Mouse (Mus musculus) neutrophil, adult 59 days (primary cell): ENCODE measurements around the gene Asic1. TPM values are rescaled to one million over a fixed set of nuclear protein-coding genes. Genes with fewer than 3 reads are reported as not detected.

Experiments used
- total RNA-seq, 2 experiments: library from RNA; stranded (reverse); gene quantifications; 1 replicate in 1 of 2; 2 replicates in 1 of 2; pipeline ENCODE4 v1.2.4; 2023

The Asic1 gene
- total RNA-seq, result not detected

DNA sequence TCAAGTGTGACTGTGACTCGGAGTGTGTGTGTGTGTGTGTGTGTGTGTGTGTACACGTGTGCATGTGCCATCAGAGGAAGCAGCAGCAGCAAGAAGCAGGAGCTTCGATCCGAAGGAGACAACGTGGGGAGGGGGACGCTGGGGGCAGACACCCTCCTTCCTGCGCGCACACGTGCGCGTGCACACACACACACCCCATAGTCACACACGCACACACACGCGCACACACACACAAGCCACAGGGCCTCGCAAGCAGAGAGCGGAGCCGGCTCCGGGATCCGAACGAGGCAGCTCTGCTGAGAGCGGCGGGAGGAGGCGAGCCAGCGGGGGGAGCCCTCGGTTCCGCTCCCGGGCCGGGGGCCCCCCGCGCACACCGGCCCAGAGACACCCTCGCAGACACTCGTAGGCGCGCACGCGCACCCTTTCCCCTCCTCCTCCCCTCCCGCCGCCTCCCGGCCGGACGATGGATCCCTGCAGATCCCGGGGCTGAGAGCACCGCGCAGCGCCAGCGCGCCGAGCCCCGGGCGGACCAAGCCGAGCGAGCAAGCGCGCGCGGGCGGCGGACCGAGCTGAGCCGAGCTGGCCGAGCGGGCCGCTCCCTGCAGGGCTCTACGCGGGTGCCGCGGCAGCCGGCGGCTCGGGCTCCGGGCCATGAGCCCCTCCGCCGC lies at the start of gene Asic1:
Gene Asic1 (plus strand): TSS at position 215 of the 668 bp plus-strand sequence.

DNA sequence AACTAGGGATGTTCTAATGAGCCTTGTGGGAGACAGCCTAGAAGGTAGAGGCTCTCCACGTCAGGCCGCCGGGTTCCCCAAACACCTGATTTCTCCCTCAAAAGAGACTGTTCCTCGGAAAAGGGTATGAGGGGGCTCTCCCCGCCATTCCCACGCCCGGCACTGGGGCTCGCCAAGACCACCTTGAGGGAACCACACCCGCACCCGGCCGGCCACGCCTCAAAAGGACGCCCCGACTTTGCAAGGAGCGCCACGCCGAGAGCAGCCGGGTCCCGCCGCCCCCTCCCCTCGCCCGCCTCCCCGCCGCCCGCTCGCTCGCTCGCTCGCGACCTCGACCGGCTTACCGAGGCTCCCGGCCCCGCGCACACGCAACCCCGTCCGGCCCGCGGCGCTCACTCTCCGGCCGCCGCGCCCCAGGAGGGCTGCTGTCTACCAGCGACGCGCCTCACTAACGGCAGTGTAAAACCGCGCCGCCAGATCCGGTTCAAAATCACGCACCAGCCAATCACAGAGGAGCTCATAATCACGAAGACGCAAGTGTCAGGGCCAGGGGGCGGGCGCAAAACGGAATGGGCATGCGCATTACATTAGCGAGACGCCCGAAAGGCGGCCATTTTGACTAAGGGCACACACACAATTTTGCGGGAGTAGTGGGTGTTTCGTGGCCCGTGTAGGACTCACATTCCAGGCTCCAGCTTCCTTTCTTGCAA lies 18.9 kb upstream of the Asic1 start, which contains the start of gene Racgap1:
Gene Racgap1 (minus strand): TSS at position 494 of the 710 bp plus-strand sequence.

DNA sequence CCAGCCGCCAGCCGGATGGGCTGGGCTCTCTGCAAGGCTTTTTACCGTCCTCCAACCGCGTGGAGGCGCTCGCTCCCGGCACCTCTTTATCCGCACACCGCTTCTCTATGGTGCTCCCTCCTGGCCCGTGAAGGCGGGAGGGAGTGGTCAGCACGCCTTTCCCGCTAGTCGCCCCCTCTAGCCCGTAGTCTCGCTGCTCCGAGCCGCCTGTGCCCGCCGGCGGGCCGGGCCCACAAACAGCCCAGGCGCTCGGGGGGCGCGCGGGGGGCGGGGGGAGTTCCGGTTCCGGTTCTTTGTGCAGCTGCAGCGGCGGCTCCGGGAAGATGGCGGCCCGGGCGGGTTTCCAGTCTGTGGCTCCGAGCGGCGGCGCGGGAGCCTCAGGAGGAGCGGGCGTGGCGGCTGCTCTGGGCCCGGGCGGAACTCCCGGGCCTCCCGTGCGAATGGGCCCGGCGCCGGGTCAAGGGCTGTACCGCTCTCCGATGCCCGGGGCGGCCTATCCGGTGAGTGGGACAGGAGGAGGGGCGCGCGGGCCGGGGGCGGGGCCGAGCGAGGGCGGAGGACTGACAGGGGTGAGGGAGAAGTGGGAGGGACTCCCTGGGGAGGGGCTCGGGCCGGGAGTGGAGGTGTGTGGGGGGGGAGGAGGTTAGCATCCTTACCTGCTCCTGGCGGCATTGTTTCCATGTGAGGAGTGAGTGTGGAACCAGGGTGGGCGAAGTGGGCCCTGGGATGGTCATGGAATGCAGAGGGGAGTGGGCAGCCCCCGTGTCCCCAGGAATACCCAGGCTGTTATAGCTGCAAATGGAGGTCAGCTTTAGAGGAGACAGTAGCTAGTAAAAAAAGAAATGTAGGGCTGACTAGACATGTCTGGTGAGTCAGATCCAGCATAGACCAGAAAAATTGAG lies 32.1 kb downstream of the Asic1 start, which contains the start of gene Smarcd1:
Gene Smarcd1 (plus strand): TSS at position 131 of the 902 bp plus-strand sequence.

DNA sequence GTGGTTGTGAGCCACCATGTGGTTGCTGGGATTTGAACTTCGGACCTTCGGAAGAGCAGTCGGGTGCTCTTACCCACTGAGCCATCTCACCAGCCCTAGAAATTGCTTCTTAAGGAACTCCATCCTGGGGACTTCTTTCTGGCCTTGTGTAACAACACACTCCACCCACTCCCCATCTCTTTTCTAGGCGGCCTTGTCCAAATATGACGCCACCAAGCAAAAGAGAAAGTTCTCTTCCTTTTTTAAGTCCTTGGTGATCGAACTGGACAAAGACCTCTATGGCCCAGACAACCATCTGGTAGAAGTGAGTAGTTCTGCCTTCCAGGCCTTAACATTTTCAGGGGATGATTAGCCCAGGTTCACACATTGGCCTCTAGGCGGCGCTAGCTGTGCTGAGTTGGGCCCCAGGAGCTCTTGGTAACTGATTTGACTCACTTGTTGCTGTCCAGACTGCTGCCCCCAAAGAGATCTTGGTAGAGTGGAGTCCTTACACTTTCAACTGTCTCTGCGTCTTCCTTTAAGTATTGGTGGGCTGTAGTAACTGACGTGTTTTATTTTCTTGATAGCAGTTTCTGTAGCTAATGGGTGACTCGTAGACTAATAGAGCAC lies 35.4 kb downstream of the Asic1 start, which contains the start of gene Gm17349:
Gene Gm17349 (minus strand): TSS at position 51 of the 609 bp plus-strand sequence.

DNA sequence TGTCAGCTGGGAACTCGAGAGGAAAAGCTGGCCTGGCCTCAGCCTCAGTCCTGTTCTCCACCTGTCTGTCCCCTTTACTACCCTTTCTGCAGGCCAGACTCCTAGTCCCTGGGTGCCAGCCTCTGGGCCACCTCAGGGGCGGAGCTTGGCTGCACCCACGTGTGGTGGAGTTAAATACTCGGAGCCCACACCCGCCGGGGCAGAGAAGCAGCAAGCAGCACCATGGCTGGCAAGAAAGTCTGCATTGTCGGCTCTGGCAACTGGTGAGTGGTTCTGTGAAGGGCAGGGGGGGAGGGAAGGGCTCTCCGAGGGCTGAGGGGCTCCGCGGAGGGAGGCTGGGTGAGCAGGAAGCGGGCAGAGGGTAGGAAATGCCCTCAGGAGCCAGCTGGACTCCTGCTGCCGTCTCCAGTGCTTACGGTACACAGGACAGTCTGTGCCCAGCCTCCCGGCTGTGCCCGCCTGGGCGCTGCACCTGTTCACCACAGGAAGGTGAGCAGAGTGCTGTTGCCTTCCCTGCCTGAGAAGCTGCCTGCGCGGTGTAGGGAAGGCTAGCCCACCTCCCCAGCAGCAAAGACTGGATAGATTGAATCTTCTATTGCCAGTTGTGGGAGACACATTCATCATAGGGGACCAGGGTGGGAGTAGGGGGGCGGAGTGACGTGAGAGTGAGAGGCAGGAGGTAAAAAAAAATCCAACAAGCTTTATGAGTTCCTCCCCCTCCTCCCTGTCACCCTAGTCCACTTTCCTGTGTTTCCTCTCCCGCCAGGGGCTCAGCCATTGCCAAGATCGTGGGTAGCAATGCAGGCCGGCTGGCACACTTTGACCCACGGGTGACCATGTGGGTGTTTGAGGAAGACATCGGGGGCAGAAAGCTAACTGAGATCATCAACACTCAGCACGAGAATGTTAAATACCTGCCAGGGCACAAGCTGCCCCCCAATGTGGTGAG lies 47.5 kb downstream of the Asic1 start, which contains the start of gene Gpd1:
Gene Gpd1 (plus strand): TSS at position 130 of the 949 bp plus-strand sequence.

DNA sequence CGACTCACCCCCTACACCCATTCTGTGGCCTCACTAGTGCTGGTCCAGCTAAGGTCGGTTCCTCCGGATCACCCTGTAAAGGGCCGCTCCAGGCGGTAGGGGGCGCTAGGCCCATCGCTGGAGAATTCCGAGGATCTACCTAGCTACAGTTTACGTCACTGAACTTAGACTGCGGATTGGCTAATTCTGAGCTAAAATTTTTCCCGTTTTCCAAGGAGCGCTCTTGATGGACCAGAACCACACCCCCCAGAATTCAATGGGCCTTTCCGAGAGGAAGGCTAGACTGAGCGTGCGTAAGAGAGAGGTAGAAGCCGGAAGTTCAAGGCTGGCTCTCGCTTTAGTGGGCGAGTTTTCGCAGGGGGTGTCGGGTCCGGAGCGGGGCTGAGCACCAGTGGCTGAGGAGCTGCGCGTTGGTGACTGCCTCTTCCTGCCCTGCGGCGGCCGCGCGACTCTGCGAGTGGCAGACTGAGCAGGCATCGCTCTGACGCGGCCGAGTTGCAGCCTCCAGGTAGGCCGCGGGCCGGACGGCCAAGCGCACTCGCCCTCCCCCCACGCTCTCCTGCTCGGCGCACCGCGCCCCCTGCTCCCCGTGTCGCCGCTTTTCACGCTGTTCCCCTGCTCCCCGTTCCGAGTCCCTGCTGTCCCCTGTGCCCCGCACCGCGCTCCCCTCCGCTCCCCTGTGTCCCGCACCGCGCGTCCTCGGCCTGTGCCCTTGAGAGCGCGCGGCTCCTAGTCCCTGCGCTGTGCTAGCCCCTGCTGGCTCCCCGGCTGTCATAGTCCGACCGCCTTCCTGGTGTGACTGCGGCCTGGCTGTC lies 55.4 kb downstream of the Asic1 start, which contains the start of gene Cox14:
Gene Cox14 (plus strand): TSS at position 278 of the 815 bp plus-strand sequence.

Other genes with a start within 250 kb of the Asic1 start
- 1 to 10 TPM; 2.6 to 3.2 TPM for gene Nckap5l, start 212.6 kb upstream of the Asic1 start, total RNA-seq
- gene Bcdin3d, start 195.6 kb upstream of the Asic1 start, total RNA-seq, result 1 to 10 TPM; 5.5 to 8.2 TPM
- gene Faim2, start 142.2 kb upstream of the Asic1 start, total RNA-seq, result 1 to 10 TPM; 1.2 to 2.3 TPM
- not detected for gene Aqp2, start 91.3 kb upstream of the Asic1 start, total RNA-seq
- not detected for gene Aqp5, start 79.6 kb upstream of the Asic1 start, total RNA-seq
- not detected for gene Aqp6, start 69.0 kb upstream of the Asic1 start, total RNA-seq
- gene Racgap1, start 18.7 kb upstream of the Asic1 start, total RNA-seq, result 10 to 100 TPM; 72.5 to 96.3 TPM
- gene Smarcd1, start 31.8 kb downstream of the Asic1 start, total RNA-seq, result 10 to 100 TPM; 17.8 to 24.4 TPM
- 1 to 10 TPM in 1 of 2 experiments, not detected in 1; 3.2 TPM for gene Gm17349, start 35.1 kb downstream of the Asic1 start, total RNA-seq
- under 1 TPM in 1 of 2 experiments, not detected in 1; 0.16 TPM for gene Gpd1, start 47.1 kb downstream of the Asic1 start, total RNA-seq
- gene Cox14, start 55.2 kb downstream of the Asic1 start, total RNA-seq, result 10 to 100 TPM; 39.8 to 49.0 TPM
- gene Cers5, start 102.5 kb downstream of the Asic1 start, total RNA-seq, result 10 to 100 TPM; 25.6 to 36.2 TPM
- 10 to 100 TPM; 17.1 to 18.0 TPM for gene Lima1, start 205.1 kb downstream of the Asic1 start, total RNA-seq